ENCODE assay signal across 7 mouse cellular contexts in the genomic region with DNA sequence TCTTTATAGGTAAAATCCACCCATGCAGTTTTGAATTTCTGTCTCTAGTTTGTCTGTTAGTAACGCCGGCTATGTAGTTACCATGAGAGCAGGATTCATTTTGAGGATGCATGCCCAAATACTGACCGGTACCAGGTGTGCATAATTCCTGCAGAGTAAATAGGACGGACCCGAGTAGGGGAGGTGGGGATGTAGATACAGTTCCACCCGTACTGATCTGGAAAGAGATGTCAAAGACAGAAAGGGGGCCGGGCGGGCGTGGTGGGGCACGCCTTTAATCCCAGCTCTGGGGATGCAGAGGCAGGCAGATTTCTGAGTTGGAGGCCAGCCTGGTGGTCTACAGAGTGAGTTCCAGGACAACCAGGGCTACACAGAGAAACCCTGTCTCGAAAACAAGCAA. TPM values are rescaled to one million over a fixed set of nuclear protein-coding genes. Genes with fewer than 3 reads are reported as not detected.
DNase-seq lines count a peak whose midpoint lies in the region; ATAC-seq lines count a peak whose summit lies in the region.

No protein-coding gene starts in this region.

- H3K4me2 ChIP-seq in forebrain, embryonic 11.5 days (ENCODE audit: low read depth, low read length, severe bottlenecking), result peak overlapping the region; percentile 48
- peak overlapping the region; percentile 56 for H3K4me2 ChIP-seq in limb, embryonic 15.5 days
- H3K4me2 ChIP-seq in stomach, embryonic 16.5 days (ENCODE audit: low read depth, low read length), result peak overlapping the region; percentile 71

- H3K36me3 ChIP-seq in forebrain, embryonic 11.5 days (ENCODE audit: control insufficient read depth, insufficient read depth, low read length), result peaks cover 7% of the 10 kb centered on the region; the same call in 1 of the 2 replicates
- H3K36me3 ChIP-seq in limb, embryonic 15.5 days, result peaks cover 26% of the 10 kb centered on the region
- peaks cover 1% of the 10 kb centered on the region; the same call in 1 of the 2 replicates for H3K36me3 ChIP-seq in stomach, embryonic 16.5 days (ENCODE audit: control insufficient read depth, insufficient read depth, low read length)

- DNase-seq in spleen, postnatal 10 days (ENCODE audit: low spot score in 2 of 2), result peak; percentile 49
- DNase-seq in spleen, adult 12 weeks (ENCODE audit: low spot score), result no peak
- no peak for DNase-seq in forebrain, embryonic 11.5 days (ENCODE audit: low spot score)
- no peak for DNase-seq in retina, postnatal 1 day
- no peak for DNase-seq in urinary bladder, adult 18-20 months (ENCODE audit: low spot score in 2 of 2)

- H3K27ac ChIP-seq in forebrain, embryonic 11.5 days (ENCODE audit: low read depth, low read length), result peak overlapping the region; percentile 79
- peak overlapping the region; percentile 87 for H3K27ac ChIP-seq in limb, embryonic 15.5 days
- peak overlapping the region; percentile 87 for H3K27ac ChIP-seq in stomach, embryonic 16.5 days (ENCODE audit: low read length)

- WGBS in forebrain, embryonic 11.5 days, result 23% methylated on average over 11 of the region's 11 CpGs
- 20% methylated on average over 11 of the region's 11 CpGs for WGBS in limb, embryonic 15.5 days
- WGBS in stomach, embryonic 16.5 days, result 15% methylated on average over 11 of the region's 11 CpGs

- ATAC-seq in forebrain, embryonic 11.5 days (replicated peaks; ENCODE audit: low FRiP score), result no peak
- no peak for ATAC-seq in limb, embryonic 15.5 days (ENCODE audit: insufficient number of reproducible peaks, low FRiP score, low TSS enrichment, low read depth)
- ATAC-seq in stomach, embryonic 16.5 days (ENCODE audit: insufficient read depth, low FRiP score), result no peak

- H3K27me3 ChIP-seq in forebrain, embryonic 11.5 days (ENCODE audit: control insufficient read depth, insufficient read depth, low read length), result no peaks in the 10 kb centered on the region
- H3K27me3 ChIP-seq in limb, embryonic 15.5 days, result no peaks in the 10 kb centered on the region
- no peaks in the 10 kb centered on the region for H3K27me3 ChIP-seq in stomach, embryonic 16.5 days (ENCODE audit: control insufficient read depth, insufficient read depth, low read length)

- peaks cover 5% of the 10 kb centered on the region for H3K4me1 ChIP-seq in forebrain, embryonic 11.5 days (replicated peaks; ENCODE audit: control insufficient read depth, insufficient read depth, low read length)
- H3K4me1 ChIP-seq in limb, embryonic 15.5 days, result peaks cover 15% of the 10 kb centered on the region
- peaks cover 9% of the 10 kb centered on the region for H3K4me1 ChIP-seq in stomach, embryonic 16.5 days (ENCODE audit: control insufficient read depth, insufficient read depth, low read length)

- peak overlapping the region; percentile 42 for H3K4me3 ChIP-seq in forebrain, embryonic 11.5 days (ENCODE audit: low read depth, low read length)
- peak overlapping the region; percentile 60 for H3K4me3 ChIP-seq in limb, embryonic 15.5 days
- H3K4me3 ChIP-seq in stomach, embryonic 16.5 days (replicated peaks; ENCODE audit: low read length), result peak overlapping the region; percentile 65

- H3K9ac ChIP-seq in forebrain, embryonic 11.5 days (ENCODE audit: low read length), result peak overlapping the region; percentile 76
- H3K9ac ChIP-seq in limb, embryonic 15.5 days, result peak overlapping the region; percentile 50; the same call in 1 of the 2 replicates
- peak overlapping the region; percentile 80 for H3K9ac ChIP-seq in stomach, embryonic 16.5 days (ENCODE audit: low read length)

- no peaks in the 10 kb centered on the region for H3K9me3 ChIP-seq in forebrain, embryonic 11.5 days (ENCODE audit: control insufficient read depth, low read length)
- H3K9me3 ChIP-seq in limb, embryonic 15.5 days, result no peaks in the 10 kb centered on the region
- no peaks in the 10 kb centered on the region for H3K9me3 ChIP-seq in stomach, embryonic 16.5 days (replicated peaks; ENCODE audit: control insufficient read depth, low read length)

RNA-seq across cellular contexts. Expression of a gene that starts 0.7 kb away (rescaled TPM):
- polyA plus RNA-seq in forebrain, embryonic 11.5 days (2014; fragmentation: Nextera tagmentation; extraction: Ambion mirVana), result 27.2 and 29.2 TPM in 2 replicates
- 13.0 and 15.0 TPM in 2 replicates for polyA plus RNA-seq in limb, embryonic 15.5 days (2015; fragmentation: Nextera tagmentation; extraction: Ambion mirVana)
- 11.7 and 16.2 TPM in 2 replicates for polyA plus RNA-seq in stomach, embryonic 16.5 days (2015; fragmentation: Nextera tagmentation; extraction: Ambion mirVana)

RNA-seq across cellular contexts. Expression of a gene that starts 3.9 kb away (rescaled TPM):
- polyA plus RNA-seq in forebrain, embryonic 11.5 days (2014; fragmentation: Nextera tagmentation; extraction: Ambion mirVana), result 1,583 and 1,671 TPM in 2 replicates
- polyA plus RNA-seq in limb, embryonic 15.5 days (2015; fragmentation: Nextera tagmentation; extraction: Ambion mirVana), result 811 and 833 TPM in 2 replicates
- 649 and 665 TPM in 2 replicates for polyA plus RNA-seq in stomach, embryonic 16.5 days (2015; fragmentation: Nextera tagmentation; extraction: Ambion mirVana)

RNA-seq across cellular contexts. Expression of a gene that starts 19.0 kb away (rescaled TPM):
- polyA plus RNA-seq in forebrain, embryonic 11.5 days (2014; fragmentation: Nextera tagmentation; extraction: Ambion mirVana), result 48.5 and 49.5 TPM in 2 replicates
- 60.2 and 70.9 TPM in 2 replicates for polyA plus RNA-seq in limb, embryonic 15.5 days (2015; fragmentation: Nextera tagmentation; extraction: Ambion mirVana)
- polyA plus RNA-seq in stomach, embryonic 16.5 days (2015; fragmentation: Nextera tagmentation; extraction: Ambion mirVana), result 55.8 and 58.2 TPM in 2 replicates

RNA-seq across cellular contexts. Expression of a gene that starts 19.1 kb away (rescaled TPM):
- 65.7 and 68.8 TPM in 2 replicates for polyA plus RNA-seq in forebrain, embryonic 11.5 days (2014; fragmentation: Nextera tagmentation; extraction: Ambion mirVana)
- polyA plus RNA-seq in limb, embryonic 15.5 days (2015; fragmentation: Nextera tagmentation; extraction: Ambion mirVana), result 55.5 and 59.0 TPM in 2 replicates
- polyA plus RNA-seq in stomach, embryonic 16.5 days (2015; fragmentation: Nextera tagmentation; extraction: Ambion mirVana), result 48.9 and 51.5 TPM in 2 replicates

RNA-seq across cellular contexts. Expression of a gene that starts 20.5 kb away (rescaled TPM):
- polyA plus RNA-seq in forebrain, embryonic 11.5 days (2014; fragmentation: Nextera tagmentation; extraction: Ambion mirVana), result 2.4 and 3.5 TPM in 2 replicates
- 23.2 and 27.5 TPM in 2 replicates for polyA plus RNA-seq in limb, embryonic 15.5 days (2015; fragmentation: Nextera tagmentation; extraction: Ambion mirVana)
- 22.1 and 24.4 TPM in 2 replicates for polyA plus RNA-seq in stomach, embryonic 16.5 days (2015; fragmentation: Nextera tagmentation; extraction: Ambion mirVana)

Comparison
In these comparisons a context has a peak if more than half of its experiments do, and no peak if none do; other contexts are left out.
1. DNase-seq: peak in spleen, postnatal 10 days (2 of 2); none in spleen, adult 12 weeks (single experiment), forebrain, embryonic 11.5 days (single experiment), retina, postnatal 1 day (single experiment) and urinary bladder, adult 18-20 months (0 of 2).
2. Peak in every context shown above with its lines, with median percentiles within 50 percentile points of each other: H3K27ac ChIP-seq, H3K4me2 ChIP-seq, H3K4me3 ChIP-seq and H3K9ac ChIP-seq.